Mouse (Mus musculus): ENCODE results near the gene Slc43a3. TPM values are rescaled to one million over a fixed set of nuclear protein-coding genes. Genes with fewer than 3 reads are reported as not detected.
A peak's percentile ranks its signal among the peaks of the same experiment; 100 is the strongest.

The Slc43a3 gene
- polyA plus RNA-seq, 1 experiment from 2014 or later, result 32.8 TPM

DNA sequence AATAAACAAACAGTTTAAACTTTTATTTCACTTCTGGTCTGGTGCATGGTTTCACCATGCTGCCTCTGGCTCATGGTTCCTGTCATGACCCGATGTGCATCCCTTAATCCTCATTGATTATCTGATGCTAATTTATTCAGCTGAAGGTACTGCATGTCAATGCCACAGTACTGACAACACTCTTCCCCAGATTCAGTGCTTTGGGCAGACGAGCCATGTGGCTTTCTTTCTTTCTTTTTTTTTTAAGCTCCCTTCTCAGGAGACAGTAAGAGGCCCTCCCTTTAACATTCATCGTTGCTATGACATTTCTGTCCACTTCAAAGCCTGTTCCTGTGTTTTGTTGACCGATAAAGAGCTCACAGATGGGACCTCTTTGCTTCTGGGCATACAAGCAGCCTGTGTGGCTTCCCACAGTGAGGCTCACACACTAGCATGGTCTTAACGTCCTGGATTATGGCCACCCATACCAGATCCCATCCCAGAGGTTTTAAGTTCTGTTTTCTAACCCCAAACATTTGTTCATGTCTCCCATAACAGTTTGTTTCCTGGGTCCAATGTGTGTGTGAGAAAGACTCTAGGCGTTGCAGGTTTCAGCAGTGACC, 26.6 kb downstream of the Slc43a3 start:
- Histone ChIP-seq H3K27me3 (ENCODE audit: low read depth, poor library complexity, severe bottlenecking) (no peaks in the 10 kb centered on the region), H3K4me1 (no peaks in the 10 kb centered on the region), H3K4me3 (no peak overlapping the region), H3K36me3 (peaks cover 14% of the 10 kb centered on the region), H3K27ac (no peak overlapping the region), H3K9me3 (replicated peaks) (no peaks in the 10 kb centered on the region)
- peak; percentile 21 for DNase-seq (ENCODE audit: low spot score)
- 46% methylated on average over 6 of the region's 6 CpGs for WGBS

DNA sequence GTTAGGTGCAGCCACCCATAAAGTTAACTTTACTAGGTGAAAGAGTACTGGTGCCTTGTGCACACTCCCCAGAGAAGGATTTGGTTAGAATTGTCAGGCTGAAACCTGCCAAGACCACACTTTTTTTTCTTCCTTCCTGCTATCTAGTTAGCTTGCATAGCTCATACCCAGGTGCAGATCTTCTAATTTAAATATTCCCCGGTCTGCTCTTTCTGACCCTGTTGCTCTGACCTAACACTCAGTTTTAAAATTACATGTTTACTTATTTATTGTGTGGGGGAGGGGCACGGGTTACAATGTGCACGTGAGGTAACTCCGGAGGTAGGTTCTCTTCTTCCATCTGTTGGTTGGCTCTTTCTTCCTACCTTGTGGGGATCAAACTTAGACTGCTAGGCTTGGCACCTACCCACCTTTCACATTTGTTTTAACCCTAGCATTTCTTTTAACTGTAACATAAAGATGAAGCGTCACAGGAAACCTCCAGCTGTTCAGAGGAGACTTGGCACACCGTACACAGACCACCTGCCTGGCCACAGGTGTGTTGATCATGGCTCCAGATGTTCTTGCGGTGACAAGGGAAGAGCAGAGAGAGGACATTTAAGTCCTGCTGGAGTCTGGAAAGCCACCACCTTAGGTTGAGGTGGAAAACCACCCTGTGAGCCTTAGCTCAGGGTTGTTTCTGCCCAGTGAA, 27.9 kb downstream of the Slc43a3 start:
- WGBS, result 91% methylated on average over 7 of the region's 7 CpGs
- Histone ChIP-seq H3K4me3 (no peak overlapping the region), H3K36me3 (peaks cover 2% of the 10 kb centered on the region; the same call in 1 of the 2 replicates), H3K4me1 (no peaks in the 10 kb centered on the region), H3K27me3 (ENCODE audit: low read depth, poor library complexity, severe bottlenecking) (no peaks in the 10 kb centered on the region), H3K27ac (no peak overlapping the region), H3K9me3 (replicated peaks) (no peaks in the 10 kb centered on the region)
- DNase-seq (ENCODE audit: low spot score), result peak; percentile 10

GRCm38 (mm10) chr2:84967318-84967991, 31.1 kb downstream of the Slc43a3 start:
- Histone ChIP-seq H3K4me1 (no peaks in the 10 kb centered on the region), H3K27me3 (ENCODE audit: low read depth, poor library complexity, severe bottlenecking) (no peaks in the 10 kb centered on the region), H3K27ac (no peak overlapping the region), H3K36me3 (no peaks in the 10 kb centered on the region), H3K9me3 (replicated peaks) (no peaks in the 10 kb centered on the region), H3K4me3 (no peak overlapping the region)
- DNase-seq (ENCODE audit: low spot score), result no peak
- WGBS, result 93% methylated on average over 5 of the region's 5 CpGs

- DNase-seq (ENCODE audit: low spot score), result no peak
- Histone ChIP-seq H3K4me3 (no peak overlapping the region), H3K9me3 (replicated peaks) (no peaks in the 10 kb centered on the region), H3K4me1 (peaks cover 3% of the 10 kb centered on the region; the same call in 1 of the 2 replicates), H3K27me3 (ENCODE audit: low read depth, poor library complexity, severe bottlenecking) (no peaks in the 10 kb centered on the region), H3K36me3 (no peaks in the 10 kb centered on the region), H3K27ac (no peak overlapping the region)
- 94% methylated on average over 2 of the region's 2 CpGs for WGBS
Observed at GRCm38 (mm10) chr2:84975580-84975979, 39.2 kb downstream of the Slc43a3 start.

DNA sequence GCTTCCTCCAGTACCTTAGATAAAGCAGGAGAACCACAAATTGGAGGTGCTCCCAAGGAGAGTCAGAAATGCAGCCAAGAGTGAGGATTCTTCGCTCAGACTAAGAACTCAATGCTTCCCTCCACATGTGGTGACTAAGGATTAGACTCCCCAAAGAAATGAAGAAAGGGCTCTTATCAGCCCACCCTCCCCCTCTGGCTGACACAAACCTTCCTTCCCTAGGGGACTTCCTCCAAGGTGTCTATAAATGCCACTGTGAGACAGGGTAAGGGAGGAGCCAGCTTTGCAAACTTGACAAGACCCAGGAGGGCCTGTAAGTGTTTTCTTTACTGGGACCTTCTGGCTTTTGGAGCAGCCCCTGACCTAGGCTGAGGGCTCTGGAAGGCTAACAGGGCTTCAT, 43.8 kb downstream of the Slc43a3 start, which contains the start of gene Prg2:
TSS of gene Prg2 (plus strand) at position 274 of the 400 bp plus-strand sequence.
- no peaks in the 10 kb centered on the region for H3K27me3 ChIP-seq (ENCODE audit: low read depth, poor library complexity, severe bottlenecking)
- peaks cover 3% of the 10 kb centered on the region; the same call in 1 of the 2 replicates for H3K4me1 ChIP-seq
- no peaks in the 10 kb centered on the region for H3K36me3 ChIP-seq
- no peaks in the 10 kb centered on the region for H3K9me3 ChIP-seq (replicated peaks)
- no peak within 1 kb of the TSS for H3K4me3 ChIP-seq
- 74% methylated on average over 1 of the region's 1 CpGs for WGBS
- H3K27ac ChIP-seq, result no peak within 1 kb of the TSS
- DNase-seq (ENCODE audit: low spot score), result peak; percentile 23

DNA sequence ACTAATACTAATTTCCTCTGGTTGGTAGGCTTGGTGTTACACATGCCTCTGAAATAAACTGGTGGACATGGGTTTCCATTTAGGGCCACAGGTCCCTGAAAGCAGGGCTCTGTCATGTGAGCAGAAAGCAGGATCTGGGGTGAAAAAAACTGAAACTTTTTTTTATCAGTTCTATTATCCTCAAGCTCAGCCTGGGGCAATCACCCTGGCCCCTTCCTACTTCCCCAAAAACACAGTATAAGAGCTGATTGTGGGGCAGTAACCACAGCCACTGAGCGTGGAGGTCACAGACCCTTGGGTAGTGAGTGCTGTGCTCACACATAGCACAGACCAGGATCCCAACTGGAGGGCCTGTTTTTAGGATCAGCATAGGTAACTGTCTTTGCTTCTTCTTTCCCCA, 51.6 kb downstream of the Slc43a3 start, which contains the start of gene Prg3:
TSS of gene Prg3 (plus strand) at position 286 of the 400 bp plus-strand sequence.
- 74% methylated on average over 1 of the region's 1 CpGs for WGBS
- Histone ChIP-seq H3K4me1 (no peaks in the 10 kb centered on the region), H3K4me3 (no peak within 1 kb of the TSS), H3K27ac (no peak within 1 kb of the TSS), H3K36me3 (no peaks in the 10 kb centered on the region), H3K9me3 (replicated peaks) (no peaks in the 10 kb centered on the region), H3K27me3 (ENCODE audit: low read depth, poor library complexity, severe bottlenecking) (no peaks in the 10 kb centered on the region)
- DNase-seq (ENCODE audit: low spot score), result no peak

- Histone ChIP-seq H3K27me3 (ENCODE audit: low read depth, poor library complexity, severe bottlenecking) (no peaks in the 10 kb centered on the region), H3K27ac (no peak overlapping the region), H3K4me3 (no peak overlapping the region), H3K4me1 (no peaks in the 10 kb centered on the region), H3K36me3 (no peaks in the 10 kb centered on the region), H3K9me3 (replicated peaks) (no peaks in the 10 kb centered on the region)
- WGBS, result 98% methylated on average over 2 of the region's 2 CpGs
- no peak for DNase-seq (ENCODE audit: low spot score)
Observed at GRCm38 (mm10) chr2:84996376-84996775, 60.0 kb downstream of the Slc43a3 start.

DNA sequence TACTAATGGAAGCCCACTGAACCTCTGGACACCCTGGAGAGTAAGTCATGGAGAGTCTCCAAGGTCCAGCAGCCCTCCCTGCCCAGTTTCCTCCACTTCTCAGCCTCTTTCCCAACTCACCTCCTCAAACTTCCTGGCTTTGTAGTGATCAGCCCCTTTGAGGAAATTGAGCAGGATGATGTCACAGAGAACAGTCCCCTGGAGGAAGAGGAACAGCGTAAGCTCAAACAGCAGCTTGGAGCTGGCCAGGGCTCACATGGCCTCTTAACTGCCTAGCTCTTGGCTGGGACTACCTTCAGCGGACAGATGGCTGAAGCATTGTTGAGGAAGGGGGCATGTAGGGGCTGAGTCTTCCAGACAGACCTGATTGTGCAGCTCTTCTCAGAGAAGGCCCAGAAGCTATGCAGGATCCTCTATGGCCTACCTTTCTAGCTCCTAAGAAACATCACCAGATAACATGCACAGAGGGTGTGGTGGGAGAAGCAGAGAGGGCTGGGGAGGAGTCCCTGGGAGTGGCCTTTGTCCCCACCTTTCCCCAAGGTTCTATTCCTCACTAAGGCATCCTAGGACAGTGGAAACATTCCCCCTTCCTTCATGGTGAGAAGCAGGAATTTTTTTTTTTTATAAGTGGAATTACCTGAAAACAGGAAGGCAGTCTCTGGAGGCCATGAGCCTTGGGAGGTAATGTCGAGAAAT, 63.3 kb downstream of the Slc43a3 start:
- no peaks in the 10 kb centered on the region for H3K9me3 ChIP-seq (replicated peaks)
- DNase-seq (ENCODE audit: low spot score), result no peak
- H3K27ac ChIP-seq, result no peak overlapping the region
- H3K36me3 ChIP-seq, result no peaks in the 10 kb centered on the region
- H3K27me3 ChIP-seq (ENCODE audit: low read depth, poor library complexity, severe bottlenecking), result no peaks in the 10 kb centered on the region
- H3K4me1 ChIP-seq, result no peaks in the 10 kb centered on the region
- 84% methylated on average over 3 of the region's 3 CpGs for WGBS
- no peak overlapping the region for H3K4me3 ChIP-seq

DNA sequence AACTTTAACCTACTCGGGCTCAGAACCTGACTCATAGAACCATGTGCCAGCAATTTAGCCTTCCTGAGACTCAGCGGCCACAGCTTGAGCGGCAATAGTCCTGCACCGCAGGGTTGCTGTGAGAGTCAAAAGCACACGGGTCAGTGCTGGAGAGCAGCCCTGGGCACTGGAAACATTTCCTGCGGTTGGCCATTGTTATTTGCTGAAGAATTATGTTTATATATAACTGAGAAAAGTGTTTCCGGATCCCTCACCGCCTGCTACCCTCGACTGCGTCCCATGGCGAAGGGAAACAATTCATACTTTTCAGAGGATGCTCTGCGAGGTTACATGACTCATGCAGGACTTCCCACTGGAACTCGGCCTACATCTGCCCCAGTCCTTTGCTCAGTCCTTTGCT, 65.1 kb downstream of the Slc43a3 start:
- Histone ChIP-seq H3K27ac (no peak overlapping the region), H3K4me3 (no peak overlapping the region), H3K4me1 (no peaks in the 10 kb centered on the region), H3K27me3 (ENCODE audit: low read depth, poor library complexity, severe bottlenecking) (no peaks in the 10 kb centered on the region), H3K9me3 (replicated peaks) (no peaks in the 10 kb centered on the region), H3K36me3 (no peaks in the 10 kb centered on the region)
- 88% methylated on average over 13 of the region's 13 CpGs for WGBS
- no peak for DNase-seq (ENCODE audit: low spot score)

DNA sequence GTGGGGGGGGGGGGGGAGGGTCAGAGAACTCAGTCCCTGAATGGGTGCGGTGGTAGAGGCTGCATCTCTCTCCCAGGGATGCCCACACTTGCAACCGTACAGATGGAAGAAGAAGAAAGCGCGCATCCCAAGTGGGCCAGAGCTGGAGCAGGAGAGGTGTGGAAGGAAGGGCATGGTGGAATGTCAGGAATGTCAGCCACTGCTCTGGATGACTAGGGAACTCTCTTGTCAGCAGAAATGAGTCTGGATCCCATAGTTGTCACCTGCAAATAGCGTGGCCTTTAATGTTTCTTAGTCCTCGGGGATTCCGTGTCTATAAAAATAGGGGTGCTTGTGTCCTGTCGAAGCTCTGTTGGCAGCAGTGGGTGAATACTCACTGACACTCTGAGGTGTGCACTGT, 66.2 kb downstream of the Slc43a3 start:
- Histone ChIP-seq H3K27me3 (ENCODE audit: low read depth, poor library complexity, severe bottlenecking) (no peaks in the 10 kb centered on the region), H3K4me1 (no peaks in the 10 kb centered on the region), H3K9me3 (replicated peaks) (no peaks in the 10 kb centered on the region), H3K27ac (no peak overlapping the region), H3K36me3 (no peaks in the 10 kb centered on the region), H3K4me3 (no peak overlapping the region)
- no peak for DNase-seq (ENCODE audit: low spot score)
- WGBS, result 78% methylated on average over 8 of the region's 8 CpGs

- Histone ChIP-seq H3K4me1 (no peaks in the 10 kb centered on the region), H3K27me3 (ENCODE audit: low read depth, poor library complexity, severe bottlenecking) (no peaks in the 10 kb centered on the region), H3K4me3 (no peak overlapping the region), H3K36me3 (no peaks in the 10 kb centered on the region), H3K27ac (no peak overlapping the region), H3K9me3 (replicated peaks) (no peaks in the 10 kb centered on the region)
- 89% methylated on average over 4 of the region's 4 CpGs for WGBS
- DNase-seq (ENCODE audit: low spot score), result no peak
Observed at GRCm38 (mm10) chr2:85004341-85004740, 68.0 kb downstream of the Slc43a3 start.

DNA sequence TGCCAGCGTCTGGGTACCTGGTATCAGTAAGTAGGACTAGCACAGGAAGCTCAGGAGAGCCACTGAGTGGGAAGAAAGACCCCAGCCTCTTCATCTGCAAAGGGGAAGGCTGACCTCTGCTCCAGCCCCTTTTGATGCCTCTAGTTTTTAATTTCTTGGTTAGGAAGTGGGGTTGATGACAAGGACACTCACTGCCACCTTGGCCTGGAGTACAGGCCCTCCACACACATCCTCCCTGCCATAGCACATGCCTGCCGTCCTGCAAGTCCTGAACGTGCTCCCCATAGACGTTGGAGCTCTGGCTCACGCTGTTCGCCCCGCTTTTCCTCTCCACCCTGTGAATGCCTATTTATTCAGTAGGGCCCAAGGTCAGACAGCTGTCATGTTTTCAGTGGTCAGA, 70.2 kb downstream of the Slc43a3 start:
- no peak for DNase-seq (ENCODE audit: low spot score)
- H3K27me3 ChIP-seq (ENCODE audit: low read depth, poor library complexity, severe bottlenecking), result no peaks in the 10 kb centered on the region
- H3K27ac ChIP-seq, result no peak overlapping the region
- no peaks in the 10 kb centered on the region for H3K4me1 ChIP-seq
- no peak overlapping the region for H3K4me3 ChIP-seq
- WGBS, result 88% methylated on average over 7 of the region's 7 CpGs
- no peaks in the 10 kb centered on the region for H3K9me3 ChIP-seq (replicated peaks)
- no peaks in the 10 kb centered on the region for H3K36me3 ChIP-seq

- Histone ChIP-seq H3K9me3 (replicated peaks) (no peaks in the 10 kb centered on the region), H3K4me1 (no peaks in the 10 kb centered on the region), H3K27ac (no peak overlapping the region), H3K4me3 (no peak overlapping the region), H3K27me3 (ENCODE audit: low read depth, poor library complexity, severe bottlenecking) (no peaks in the 10 kb centered on the region), H3K36me3 (no peaks in the 10 kb centered on the region)
- DNase-seq (ENCODE audit: low spot score), result no peak
- 34% methylated on average over 4 of the region's 4 CpGs for WGBS
Observed at GRCm38 (mm10) chr2:85007729-85008128, 71.3 kb downstream of the Slc43a3 start.

Data from limb, embryonic 10.5 days (tissue).